Mouse (Mus musculus): ENCODE data around the gene Dhcr24. TPM values are rescaled to one million over a fixed set of nuclear protein-coding genes. Genes with fewer than 3 reads are reported as not detected.

Dhcr24 gene
- polyA plus RNA-seq, 1 experiment from 2014 or later = 3.8 TPM

GRCm38 (mm10) chr4:106533421-106534080 is 27.3 kb upstream of the Dhcr24 start:
- no peak for ATAC-seq
- H3K4me3 ChIP-seq (ENCODE audit: low read depth, low read length) = no peak overlapping the region
- H3K9me3 ChIP-seq (replicated peaks; ENCODE audit: control insufficient read depth, low read length, poor library complexity, severe bottlenecking) = no peaks in the 10 kb centered on the region
- no peaks in the 10 kb centered on the region for H3K36me3 ChIP-seq (ENCODE audit: control insufficient read depth, insufficient read depth, low read length)
- H3K4me2 ChIP-seq (ENCODE audit: low read length) = no peak overlapping the region
- peaks cover 3% of the 10 kb centered on the region; the same call in 1 of the 2 replicates for H3K4me1 ChIP-seq (ENCODE audit: control insufficient read depth, insufficient read depth, low read length)
- H3K9ac ChIP-seq (ENCODE audit: low read depth, low read length) = no peak overlapping the region
- no peaks in the 10 kb centered on the region for H3K27me3 ChIP-seq (ENCODE audit: control insufficient read depth, insufficient read depth, low read depth, low read length)
- no peak overlapping the region for H3K27ac ChIP-seq (ENCODE audit: low read length)
- 64% methylated on average over 7 of the region's 7 CpGs for WGBS

GRCm38 (mm10) chr4:106534256-106534655 is 26.6 kb upstream of the Dhcr24 start:
- Histone ChIP-seq H3K4me2 (ENCODE audit: low read length) (no peak overlapping the region), H3K27ac (ENCODE audit: low read length) (no peak overlapping the region), H3K27me3 (ENCODE audit: control insufficient read depth, insufficient read depth, low read depth, low read length) (no peaks in the 10 kb centered on the region), H3K36me3 (ENCODE audit: control insufficient read depth, insufficient read depth, low read length) (no peaks in the 10 kb centered on the region), H3K4me3 (ENCODE audit: low read depth, low read length) (no peak overlapping the region), H3K9me3 (replicated peaks; ENCODE audit: control insufficient read depth, low read length, poor library complexity, severe bottlenecking) (no peaks in the 10 kb centered on the region), H3K4me1 (ENCODE audit: control insufficient read depth, insufficient read depth, low read length) (peaks cover 3% of the 10 kb centered on the region; the same call in 1 of the 2 replicates), H3K9ac (ENCODE audit: low read depth, low read length) (no peak overlapping the region)
- ATAC-seq = no peak
- 74% methylated on average over 7 of the region's 7 CpGs for WGBS

- no peaks in the 10 kb centered on the region for H3K27me3 ChIP-seq (ENCODE audit: control insufficient read depth, insufficient read depth, low read depth, low read length)
- no peak overlapping the region for H3K4me2 ChIP-seq (ENCODE audit: low read length)
- no peak overlapping the region for H3K27ac ChIP-seq (ENCODE audit: low read length)
- no peaks in the 10 kb centered on the region for H3K4me1 ChIP-seq (ENCODE audit: control insufficient read depth, insufficient read depth, low read length)
- no peak overlapping the region for H3K9ac ChIP-seq (ENCODE audit: low read depth, low read length)
- ATAC-seq = no peak
- no peaks in the 10 kb centered on the region for H3K9me3 ChIP-seq (replicated peaks; ENCODE audit: control insufficient read depth, low read length, poor library complexity, severe bottlenecking)
- no peak overlapping the region for H3K4me3 ChIP-seq (ENCODE audit: low read depth, low read length)
- H3K36me3 ChIP-seq (ENCODE audit: control insufficient read depth, insufficient read depth, low read length) = no peaks in the 10 kb centered on the region
- WGBS = 90% methylated on average over 5 of the region's 5 CpGs
These were observed 21.1 kb upstream of the Dhcr24 start for GRCm38 (mm10) chr4:106539756-106540155.

GRCm38 (mm10) chr4:106541491-106541890 is 19.3 kb upstream of the Dhcr24 start:
- no peak overlapping the region for H3K4me2 ChIP-seq (ENCODE audit: low read length)
- WGBS = 63% methylated on average over 3 of the region's 3 CpGs
- H3K4me3 ChIP-seq (ENCODE audit: low read depth, low read length) = no peak overlapping the region
- no peaks in the 10 kb centered on the region for H3K4me1 ChIP-seq (ENCODE audit: control insufficient read depth, insufficient read depth, low read length)
- no peak overlapping the region for H3K27ac ChIP-seq (ENCODE audit: low read length)
- no peaks in the 10 kb centered on the region for H3K9me3 ChIP-seq (replicated peaks; ENCODE audit: control insufficient read depth, low read length, poor library complexity, severe bottlenecking)
- ATAC-seq = no peak
- H3K36me3 ChIP-seq (ENCODE audit: control insufficient read depth, insufficient read depth, low read length) = no peaks in the 10 kb centered on the region
- H3K9ac ChIP-seq (ENCODE audit: low read depth, low read length) = no peak overlapping the region
- no peaks in the 10 kb centered on the region for H3K27me3 ChIP-seq (ENCODE audit: control insufficient read depth, insufficient read depth, low read depth, low read length)

- H3K27me3 ChIP-seq (ENCODE audit: control insufficient read depth, insufficient read depth, low read depth, low read length) = no peaks in the 10 kb centered on the region
- no peaks in the 10 kb centered on the region for H3K36me3 ChIP-seq (ENCODE audit: control insufficient read depth, insufficient read depth, low read length)
- no peak overlapping the region for H3K9ac ChIP-seq (ENCODE audit: low read depth, low read length)
- H3K4me2 ChIP-seq (ENCODE audit: low read length) = no peak overlapping the region
- no peak overlapping the region for H3K4me3 ChIP-seq (ENCODE audit: low read depth, low read length)
- H3K27ac ChIP-seq (ENCODE audit: low read length) = no peak overlapping the region
- no peaks in the 10 kb centered on the region for H3K9me3 ChIP-seq (replicated peaks; ENCODE audit: control insufficient read depth, low read length, poor library complexity, severe bottlenecking)
- 86% methylated on average over 2 of the region's 2 CpGs for WGBS
- no peak for ATAC-seq
- no peaks in the 10 kb centered on the region for H3K4me1 ChIP-seq (ENCODE audit: control insufficient read depth, insufficient read depth, low read length)
These were observed 18.6 kb upstream of the Dhcr24 start for GRCm38 (mm10) chr4:106542211-106542610.

- no peak for ATAC-seq
- H3K9me3 ChIP-seq (replicated peaks; ENCODE audit: control insufficient read depth, low read length, poor library complexity, severe bottlenecking) = no peaks in the 10 kb centered on the region
- H3K27ac ChIP-seq (ENCODE audit: low read length) = no peak overlapping the region
- H3K4me1 ChIP-seq (ENCODE audit: control insufficient read depth, insufficient read depth, low read length) = no peaks in the 10 kb centered on the region
- H3K4me2 ChIP-seq (ENCODE audit: low read length) = no peak overlapping the region
- H3K36me3 ChIP-seq (ENCODE audit: control insufficient read depth, insufficient read depth, low read length) = no peaks in the 10 kb centered on the region
- WGBS = 69% methylated on average over 8 of the region's 8 CpGs
- H3K27me3 ChIP-seq (ENCODE audit: control insufficient read depth, insufficient read depth, low read depth, low read length) = no peaks in the 10 kb centered on the region
- no peak overlapping the region for H3K9ac ChIP-seq (ENCODE audit: low read depth, low read length)
- H3K4me3 ChIP-seq (ENCODE audit: low read depth, low read length) = no peak overlapping the region
These were observed 14.9 kb upstream of the Dhcr24 start for GRCm38 (mm10) chr4:106545817-106546373.

GRCm38 (mm10) chr4:106546896-106547295 is 13.9 kb upstream of the Dhcr24 start:
- no peak overlapping the region for H3K4me2 ChIP-seq (ENCODE audit: low read length)
- WGBS = 86% methylated on average over 1 of the region's 1 CpGs
- H3K9me3 ChIP-seq (replicated peaks; ENCODE audit: control insufficient read depth, low read length, poor library complexity, severe bottlenecking) = no peaks in the 10 kb centered on the region
- H3K9ac ChIP-seq (ENCODE audit: low read depth, low read length) = no peak overlapping the region
- H3K4me1 ChIP-seq (ENCODE audit: control insufficient read depth, insufficient read depth, low read length) = no peaks in the 10 kb centered on the region
- no peaks in the 10 kb centered on the region for H3K27me3 ChIP-seq (ENCODE audit: control insufficient read depth, insufficient read depth, low read depth, low read length)
- no peak overlapping the region for H3K27ac ChIP-seq (ENCODE audit: low read length)
- ATAC-seq = no peak
- no peak overlapping the region for H3K4me3 ChIP-seq (ENCODE audit: low read depth, low read length)
- no peaks in the 10 kb centered on the region for H3K36me3 ChIP-seq (ENCODE audit: control insufficient read depth, insufficient read depth, low read length)

GRCm38 (mm10) chr4:106548113-106548512 is 12.7 kb upstream of the Dhcr24 start:
- Histone ChIP-seq H3K27me3 (ENCODE audit: control insufficient read depth, insufficient read depth, low read depth, low read length) (no peaks in the 10 kb centered on the region), H3K4me2 (ENCODE audit: low read length) (no peak overlapping the region), H3K36me3 (ENCODE audit: control insufficient read depth, insufficient read depth, low read length) (no peaks in the 10 kb centered on the region), H3K9me3 (replicated peaks; ENCODE audit: control insufficient read depth, low read length, poor library complexity, severe bottlenecking) (peaks cover 3% of the 10 kb centered on the region; the same call in 1 of the 2 replicates), H3K27ac (ENCODE audit: low read length) (no peak overlapping the region), H3K4me3 (ENCODE audit: low read depth, low read length) (no peak overlapping the region), H3K4me1 (ENCODE audit: control insufficient read depth, insufficient read depth, low read length) (no peaks in the 10 kb centered on the region), H3K9ac (ENCODE audit: low read depth, low read length) (no peak overlapping the region)
- ATAC-seq = no peak
- 84% methylated on average over 3 of the region's 3 CpGs for WGBS

GRCm38 (mm10) chr4:106550516-106551166 is 10.2 kb upstream of the Dhcr24 start:
- Histone ChIP-seq H3K27me3 (ENCODE audit: control insufficient read depth, insufficient read depth, low read depth, low read length) (no peaks in the 10 kb centered on the region), H3K27ac (ENCODE audit: low read length) (no peak overlapping the region), H3K9me3 (replicated peaks; ENCODE audit: control insufficient read depth, low read length, poor library complexity, severe bottlenecking) (peaks cover 3% of the 10 kb centered on the region; the same call in 1 of the 2 replicates), H3K4me2 (ENCODE audit: low read length) (no peak overlapping the region), H3K4me1 (ENCODE audit: control insufficient read depth, insufficient read depth, low read length) (no peaks in the 10 kb centered on the region), H3K4me3 (ENCODE audit: low read depth, low read length) (no peak overlapping the region), H3K36me3 (ENCODE audit: control insufficient read depth, insufficient read depth, low read length) (no peaks in the 10 kb centered on the region), H3K9ac (ENCODE audit: low read depth, low read length) (no peak overlapping the region)
- 74% methylated on average over 8 of the region's 8 CpGs for WGBS
- ATAC-seq = no peak
